Mouse (Mus musculus) heart, postnatal 0 days (tissue): ENCODE measurements around the gene Cyp2c70.

Source experiments
- CTCF ChIP-seq: IDR thresholded peaks from 2 replicates; pipeline ENCODE4 v1.5.1; 2016; ENCODE audit warnings: antibody characterized with exemption, control low read depth, low read depth
- EP300 ChIP-seq: IDR thresholded peaks from 2 replicates; pipeline ENCODE4 v1.6.1; 2016; ENCODE audit warnings: antibody characterized with exemption, low read depth

DNA sequence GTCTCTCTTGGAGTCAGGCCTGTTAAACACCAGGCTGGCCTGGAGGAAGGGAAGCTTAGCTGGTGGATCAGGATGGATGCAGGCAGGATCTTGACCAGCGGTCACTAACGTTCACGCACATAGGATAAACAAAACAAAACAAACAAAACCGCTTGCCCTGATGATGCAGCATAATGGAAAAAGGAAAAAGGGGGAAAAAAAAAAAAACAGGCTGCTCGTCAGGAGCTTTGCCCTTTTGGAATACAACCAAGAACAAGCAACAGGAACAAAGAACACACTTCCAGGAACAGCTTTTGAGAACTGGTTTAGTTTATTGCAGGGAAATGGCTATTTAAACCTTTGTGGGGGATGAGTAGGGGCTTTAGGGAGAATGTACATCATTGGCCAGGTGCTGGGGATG, 33.7 kb upstream of the Cyp2c70 start:
- no peak for TF ChIP-seq CTCF
- TF ChIP-seq EP300 = no peak
